Mouse (Mus musculus) limb, embryonic 14.5 days (tissue): ENCODE measurements around the gene Ppa2. TPM values are rescaled to one million over a fixed set of nuclear protein-coding genes. Genes with fewer than 3 reads are reported as not detected.

Source experiments
- ATAC-seq: fragments of 200-750 bp; cut with Nextera tagmentation; 2 replicates; pipeline ENCODE4 v1.8.0; 2017; ENCODE audit warnings: low read depth, moderate number of reproducible peaks, moderate TSS enrichment; ENCODE audit not compliant: low FRiP score
- DNase-seq: peaks from one replicate; pipeline ENCODE4 v3.0.0-alpha.2; 2015; ENCODE audit warnings: low spot score
- H3K27ac ChIP-seq: fragments of 300-500 bp; sonication (generic); replicated peaks from 2 replicates; pipeline ENCODE4 v1.5.1; 2014; ENCODE audit warnings: low read depth, mild to moderate bottlenecking, low read length, moderate library complexity, mixed read lengths
- H3K27me3 ChIP-seq: fragments of 300-500 bp; sonication (generic); 2 replicates; pipeline ENCODE4 v1.6.1; 2014; ENCODE audit warnings: low read length, mixed read lengths; ENCODE audit not compliant: control insufficient read depth, insufficient read depth
- H3K36me3 ChIP-seq: fragments of 300-500 bp; sonication (generic); 2 replicates; pipeline ENCODE4 v1.6.1; 2014; ENCODE audit warnings: mild to moderate bottlenecking, low read length, moderate library complexity, mixed read lengths; ENCODE audit not compliant: control insufficient read depth, insufficient read depth
- H3K4me1 ChIP-seq: fragments of 300-500 bp; sonication (generic); 2 replicates; pipeline ENCODE4 v1.6.1; 2014; ENCODE audit warnings: antibody characterized with exemption, low read length, mixed read lengths; ENCODE audit not compliant: control insufficient read depth, insufficient read depth
- H3K4me2 ChIP-seq: fragments of 300-500 bp; sonication (generic); replicated peaks from 2 replicates; pipeline ENCODE4 v1.6.1; 2014; ENCODE audit warnings: low read depth, mild to moderate bottlenecking, low read length, moderate library complexity; ENCODE audit not compliant: severe bottlenecking
- H3K4me3 ChIP-seq: fragments of 300-500 bp; sonication (generic); replicated peaks from 2 replicates; pipeline ENCODE4 v1.5.1; 2014; ENCODE audit warnings: low read length
- H3K9ac ChIP-seq: fragments of 300-500 bp; sonication (generic); 2 replicates; pipeline ENCODE4 v1.6.1; 2014; ENCODE audit warnings: mild to moderate bottlenecking, low read depth, low read length, moderate library complexity; ENCODE audit not compliant: severe bottlenecking
- H3K9me3 ChIP-seq: fragments of 300-500 bp; sonication (generic); 2 replicates; pipeline ENCODE4 v1.6.1; 2016; ENCODE audit warnings: low read length; ENCODE audit not compliant: control insufficient read depth
- POLR2A ChIP-seq: fragments of 200-500 bp; IDR thresholded peaks from 2 replicates; pipeline ENCODE4 v1.8.0; 2012; ENCODE audit warnings: inconsistent platforms, mild to moderate bottlenecking, moderate library complexity, borderline replicate concordance; ENCODE audit not compliant: insufficient read depth, insufficient read length; ENCODE audit errors: extremely low read depth
- WGBS: fragments of 180-500 bp; shearing (Covaris S2); extraction: QIAGEN DNeasy Blood & Tissue Kit; methylation state at CpG from one replicate; pipeline ENCODE4 v1.1.7; 2014; 5-methylcytosine and 5-hydroxymethylcytosine counted together
- polyA plus RNA-seq, 2 experiments: library from polyadenylated mRNA; depleted of rRNA in 1 of 2; stranded (reverse) in 1 of 2; unstranded in 1 of 2; fragments of >200 nt; fragmentation: Nextera tagmentation in 1 of 2; extraction: Ambion mirVana in 1 of 2; gene quantifications; 2 replicates each; pipeline versions ENCODE4 v1.2.1 to v1.2.3; 2012 to 2014

Ppa2 gene
- polyA plus RNA-seq, 2 experiments, result 41.2 to 79.9 TPM

- Histone ChIP-seq H3K27me3 (no peaks in the 10 kb centered on the region), H3K27ac (no peak overlapping the region), H3K9ac (no peak overlapping the region), H3K36me3 (peaks cover 10% of the 10 kb centered on the region; the same call in 1 of the 2 replicates), H3K9me3 (no peaks in the 10 kb centered on the region), H3K4me3 (no peak overlapping the region), H3K4me1 (no peaks in the 10 kb centered on the region), H3K4me2 (no peak overlapping the region)
- TF ChIP-seq POLR2A, result no peak
- 83% methylated on average over 7 of the region's 7 CpGs for WGBS
- DNase-seq (no peak), ATAC-seq (no peak)
Measured at GRCm38 (mm10) chr3:133347535-133347934, 37.6 kb downstream of the Ppa2 start.

DNA sequence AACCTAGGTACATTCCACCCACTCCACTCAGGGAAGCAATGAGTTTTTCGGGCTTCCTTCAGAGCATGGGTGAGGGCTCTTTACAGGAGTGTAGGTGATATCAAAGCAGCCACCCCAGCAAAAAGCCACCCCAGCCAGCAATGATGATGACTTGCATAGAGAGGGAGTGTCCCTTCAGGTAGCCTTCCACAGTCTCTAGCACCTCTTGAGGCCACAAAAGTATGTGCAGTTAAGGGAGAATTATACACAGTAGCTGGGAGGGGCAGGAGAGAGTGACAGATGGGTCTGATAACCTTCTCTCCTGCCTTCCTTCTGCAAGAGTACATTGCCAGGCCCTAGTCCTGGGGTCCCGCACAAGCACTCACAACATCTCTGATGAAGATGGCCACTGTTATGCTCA, 38.9 kb downstream of the Ppa2 start:
- H3K4me3 ChIP-seq, result no peak overlapping the region
- no peak for DNase-seq
- H3K4me1 ChIP-seq, result no peaks in the 10 kb centered on the region
- no peak for TF ChIP-seq POLR2A
- peaks cover 10% of the 10 kb centered on the region; the same call in 1 of the 2 replicates for H3K36me3 ChIP-seq
- ATAC-seq, result no peak
- H3K9me3 ChIP-seq, result no peaks in the 10 kb centered on the region
- no peak overlapping the region for H3K27ac ChIP-seq
- WGBS, result 95% methylated on average over 2 of the region's 2 CpGs
- H3K27me3 ChIP-seq, result no peaks in the 10 kb centered on the region
- no peak overlapping the region for H3K4me2 ChIP-seq
- no peak overlapping the region for H3K9ac ChIP-seq

GRCm38 (mm10) chr3:133357426-133357974, 47.6 kb downstream of the Ppa2 start:
- H3K4me2 ChIP-seq, result no peak overlapping the region
- DNase-seq (no peak), ATAC-seq (no peak)
- no peaks in the 10 kb centered on the region for H3K27me3 ChIP-seq
- no peak for TF ChIP-seq POLR2A
- no peak overlapping the region for H3K9ac ChIP-seq
- no peaks in the 10 kb centered on the region for H3K9me3 ChIP-seq
- H3K4me1 ChIP-seq, result peaks cover 11% of the 10 kb centered on the region
- 32% methylated on average over 6 of the region's 6 CpGs for WGBS
- H3K4me3 ChIP-seq, result no peak overlapping the region
- H3K27ac ChIP-seq, result no peak overlapping the region
- H3K36me3 ChIP-seq, result peaks cover 3% of the 10 kb centered on the region; the same call in 1 of the 2 replicates

GRCm38 (mm10) chr3:133357977-133358376, 48.1 kb downstream of the Ppa2 start:
- Histone ChIP-seq H3K27ac (no peak overlapping the region), H3K36me3 (peaks cover 3% of the 10 kb centered on the region; the same call in 1 of the 2 replicates), H3K4me3 (no peak overlapping the region), H3K9ac (no peak overlapping the region), H3K4me1 (peaks cover 11% of the 10 kb centered on the region), H3K9me3 (no peaks in the 10 kb centered on the region), H3K27me3 (no peaks in the 10 kb centered on the region), H3K4me2 (no peak overlapping the region)
- DNase-seq (peak; percentile 52), ATAC-seq (no peak)
- no peak for TF ChIP-seq POLR2A

DNA sequence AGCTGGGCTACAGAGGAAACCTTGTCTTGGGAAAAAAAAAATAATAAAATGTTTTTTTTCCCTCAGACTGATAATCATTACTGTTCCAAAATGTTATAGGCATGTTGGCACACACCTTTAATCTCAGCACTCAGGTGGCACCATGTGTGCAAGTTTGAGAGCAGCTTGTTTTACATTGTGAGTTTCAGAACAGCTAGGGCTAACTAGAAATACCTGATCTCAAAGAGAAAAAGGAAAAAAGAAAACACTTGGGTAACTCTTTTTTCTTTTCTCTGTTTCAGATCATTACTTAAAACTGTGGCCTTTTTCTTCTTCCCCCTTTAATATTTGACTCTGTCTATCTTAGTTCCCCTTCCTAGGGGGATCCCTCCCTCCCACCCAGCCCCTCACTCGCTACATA, 51.5 kb downstream of the Ppa2 start:
- Histone ChIP-seq H3K4me2 (no peak overlapping the region), H3K9ac (no peak overlapping the region), H3K36me3 (no peaks in the 10 kb centered on the region), H3K4me1 (peaks cover 9% of the 10 kb centered on the region; the same call in 1 of the 2 replicates), H3K27ac (no peak overlapping the region), H3K27me3 (no peaks in the 10 kb centered on the region), H3K4me3 (no peak overlapping the region), H3K9me3 (no peaks in the 10 kb centered on the region)
- ATAC-seq, result no peak
- 62% methylated on average over 1 of the region's 1 CpGs for WGBS
- no peak for DNase-seq
- TF ChIP-seq POLR2A, result no peak
